Mouse (Mus musculus): ENCODE measurements around the gene Dram1. TPM values are rescaled to one million over a fixed set of nuclear protein-coding genes. Genes with fewer than 3 reads are reported as not detected.
A peak's percentile ranks its signal among the peaks of the same experiment; 100 is the strongest.

Gene Dram1
- polyA plus RNA-seq, 1 experiment from 2014 or later, result 0.62 TPM

- Histone ChIP-seq H3K27ac (replicated peaks; ENCODE audit: low read depth, low read length) (no peak overlapping the region), H3K4me3 (ENCODE audit: low read depth, low read length) (no peak overlapping the region), H3K27me3 (ENCODE audit: control insufficient read depth, insufficient read depth, low read length) (no peaks in the 10 kb centered on the region), H3K9me3 (replicated peaks; ENCODE audit: control insufficient read depth, low read length) (no peaks in the 10 kb centered on the region), H3K4me1 (ENCODE audit: control insufficient read depth, insufficient read depth, low read length) (no peaks in the 10 kb centered on the region), H3K9ac (replicated peaks; ENCODE audit: low read length) (no peak overlapping the region), H3K36me3 (replicated peaks; ENCODE audit: control insufficient read depth, insufficient read depth, low read depth, low read length) (no peaks in the 10 kb centered on the region), H3K4me2 (ENCODE audit: low read depth, low read length) (no peak overlapping the region)
- DNase-seq (ENCODE audit: low spot score) (no peak), ATAC-seq (replicated peaks; ENCODE audit: insufficient number of reproducible peaks, low FRiP score, low TSS enrichment, low read depth) (no peak)
- WGBS, result 88% methylated on average over 5 of the region's 5 CpGs
These were observed 64.0 kb downstream of the Dram1 start for GRCm38 (mm10) chr10:88314841-88315240.

DNA sequence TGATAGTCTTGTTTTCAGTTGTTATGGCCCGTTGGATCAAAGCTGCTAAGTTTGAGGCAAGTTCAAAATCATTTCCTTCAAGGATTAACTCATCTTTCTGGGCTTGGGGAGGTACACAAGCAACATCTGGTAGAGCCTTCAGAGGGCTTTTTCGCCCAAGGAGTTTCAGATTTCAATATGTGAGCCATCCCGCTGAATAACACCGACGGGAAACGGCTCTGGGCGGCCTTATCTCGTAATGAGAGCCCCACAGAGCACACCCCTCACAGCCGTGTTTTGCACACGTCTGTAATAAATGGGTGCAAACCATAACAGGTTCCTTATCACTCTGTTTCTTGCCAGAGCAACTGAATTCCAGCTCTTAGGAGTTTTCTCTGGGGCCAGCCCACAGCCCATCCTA is 69.0 kb downstream of the Dram1 start:
- 64% methylated on average over 10 of the region's 10 CpGs for WGBS
- H3K27me3 ChIP-seq (ENCODE audit: control insufficient read depth, insufficient read depth, low read length), result no peaks in the 10 kb centered on the region
- no peak overlapping the region for H3K27ac ChIP-seq (replicated peaks; ENCODE audit: low read depth, low read length)
- H3K4me1 ChIP-seq (ENCODE audit: control insufficient read depth, insufficient read depth, low read length), result no peaks in the 10 kb centered on the region
- no peak for ATAC-seq (replicated peaks; ENCODE audit: insufficient number of reproducible peaks, low FRiP score, low TSS enrichment, low read depth)
- no peaks in the 10 kb centered on the region for H3K36me3 ChIP-seq (replicated peaks; ENCODE audit: control insufficient read depth, insufficient read depth, low read depth, low read length)
- no peak overlapping the region for H3K4me2 ChIP-seq (ENCODE audit: low read depth, low read length)
- no peak for DNase-seq (ENCODE audit: low spot score)
- H3K9ac ChIP-seq (replicated peaks; ENCODE audit: low read length), result no peak overlapping the region
- no peaks in the 10 kb centered on the region for H3K9me3 ChIP-seq (replicated peaks; ENCODE audit: control insufficient read depth, low read length)
- H3K4me3 ChIP-seq (ENCODE audit: low read depth, low read length), result no peak overlapping the region

- ATAC-seq (replicated peaks; ENCODE audit: insufficient number of reproducible peaks, low FRiP score, low TSS enrichment, low read depth) (no peak), DNase-seq (ENCODE audit: low spot score) (no peak)
- Histone ChIP-seq H3K36me3 (replicated peaks; ENCODE audit: control insufficient read depth, insufficient read depth, low read depth, low read length) (no peaks in the 10 kb centered on the region), H3K4me1 (ENCODE audit: control insufficient read depth, insufficient read depth, low read length) (no peaks in the 10 kb centered on the region; the same call in 1 of the 2 replicates), H3K4me2 (ENCODE audit: low read depth, low read length) (no peak overlapping the region), H3K9me3 (replicated peaks; ENCODE audit: control insufficient read depth, low read length) (no peaks in the 10 kb centered on the region), H3K9ac (replicated peaks; ENCODE audit: low read length) (no peak overlapping the region), H3K4me3 (ENCODE audit: low read depth, low read length) (no peak overlapping the region), H3K27ac (replicated peaks; ENCODE audit: low read depth, low read length) (no peak overlapping the region), H3K27me3 (ENCODE audit: control insufficient read depth, insufficient read depth, low read length) (no peaks in the 10 kb centered on the region)
- WGBS, result 95% methylated on average over 3 of the region's 3 CpGs
These were observed 72.6 kb downstream of the Dram1 start for GRCm38 (mm10) chr10:88306235-88306634.

DNA sequence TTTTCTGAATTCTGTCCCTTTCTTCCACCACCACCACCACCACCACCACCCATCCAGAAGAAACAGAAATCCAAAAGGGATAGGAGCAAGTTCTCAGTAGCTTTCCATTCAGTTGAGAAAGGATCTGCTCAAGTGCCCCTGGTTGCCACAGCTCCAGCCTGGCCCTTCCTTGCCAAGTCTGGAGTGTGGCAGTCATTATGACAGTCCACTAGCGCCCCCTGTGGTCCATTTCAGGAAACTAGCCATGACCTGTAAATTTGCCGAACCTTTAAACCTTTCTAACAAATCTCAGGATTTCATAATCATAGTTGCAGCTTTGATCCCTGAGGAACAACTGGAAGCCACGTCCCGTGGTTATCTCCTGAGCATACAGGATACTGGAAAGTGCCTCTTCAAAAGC is 74.6 kb downstream of the Dram1 start:
- no peak overlapping the region for H3K9ac ChIP-seq (replicated peaks; ENCODE audit: low read length)
- no peaks in the 10 kb centered on the region for H3K27me3 ChIP-seq (ENCODE audit: control insufficient read depth, insufficient read depth, low read length)
- no peaks in the 10 kb centered on the region for H3K36me3 ChIP-seq (replicated peaks; ENCODE audit: control insufficient read depth, insufficient read depth, low read depth, low read length)
- H3K4me2 ChIP-seq (ENCODE audit: low read depth, low read length), result no peak overlapping the region
- no peaks in the 10 kb centered on the region; the same call in 1 of the 2 replicates for H3K4me1 ChIP-seq (ENCODE audit: control insufficient read depth, insufficient read depth, low read length)
- 8% methylated on average over 4 of the region's 4 CpGs for WGBS
- DNase-seq (ENCODE audit: low spot score) (peak; percentile 89), ATAC-seq (replicated peaks; ENCODE audit: insufficient number of reproducible peaks, low FRiP score, low TSS enrichment, low read depth) (peak; percentile 65)
- no peaks in the 10 kb centered on the region for H3K9me3 ChIP-seq (replicated peaks; ENCODE audit: control insufficient read depth, low read length)
- no peak overlapping the region for H3K27ac ChIP-seq (replicated peaks; ENCODE audit: low read depth, low read length)
- no peak overlapping the region for H3K4me3 ChIP-seq (ENCODE audit: low read depth, low read length)

- DNase-seq (ENCODE audit: low spot score), result no peak
- Histone ChIP-seq H3K4me2 (ENCODE audit: low read depth, low read length) (no peak overlapping the region), H3K36me3 (replicated peaks; ENCODE audit: control insufficient read depth, insufficient read depth, low read depth, low read length) (no peaks in the 10 kb centered on the region)
These were observed 75.8 kb downstream of the Dram1 start for GRCm38 (mm10) chr10:88303079-88303478.

GRCm38 (mm10) chr10:88301802-88302470 is 76.9 kb downstream of the Dram1 start:
- ATAC-seq (replicated peaks; ENCODE audit: insufficient number of reproducible peaks, low FRiP score, low TSS enrichment, low read depth), result no peak

More at GRCm38 (mm10) chr10:88303079-88303478, 75.8 kb downstream of the Dram1 start:
- no peaks in the 10 kb centered on the region for H3K9me3 ChIP-seq (replicated peaks; ENCODE audit: control insufficient read depth, low read length)
- H3K27ac ChIP-seq (replicated peaks; ENCODE audit: low read depth, low read length), result no peak overlapping the region
- no peaks in the 10 kb centered on the region; the same call in 1 of the 2 replicates for H3K4me1 ChIP-seq (ENCODE audit: control insufficient read depth, insufficient read depth, low read length)
- 83% methylated on average over 11 of the region's 11 CpGs for WGBS
- H3K4me3 ChIP-seq (ENCODE audit: low read depth, low read length), result no peak overlapping the region
- no peak overlapping the region for H3K9ac ChIP-seq (replicated peaks; ENCODE audit: low read length)
- H3K27me3 ChIP-seq (ENCODE audit: control insufficient read depth, insufficient read depth, low read length), result no peaks in the 10 kb centered on the region
- no peak for ATAC-seq (replicated peaks; ENCODE audit: insufficient number of reproducible peaks, low FRiP score, low TSS enrichment, low read depth)

GRCm38 (mm10) chr10:88296991-88297390 is 81.9 kb downstream of the Dram1 start:
- H3K4me2 ChIP-seq (ENCODE audit: low read depth, low read length), result no peak overlapping the region
- no peaks in the 10 kb centered on the region for H3K9me3 ChIP-seq (replicated peaks; ENCODE audit: control insufficient read depth, low read length)
- 46% methylated on average over 10 of the region's 10 CpGs for WGBS
- ATAC-seq (replicated peaks; ENCODE audit: insufficient number of reproducible peaks, low FRiP score, low TSS enrichment, low read depth) (no peak), DNase-seq (ENCODE audit: low spot score) (peak; percentile 66)
- H3K27ac ChIP-seq (replicated peaks; ENCODE audit: low read depth, low read length), result no peak overlapping the region
- H3K36me3 ChIP-seq (replicated peaks; ENCODE audit: control insufficient read depth, insufficient read depth, low read depth, low read length), result no peaks in the 10 kb centered on the region
- no peak overlapping the region for H3K9ac ChIP-seq (replicated peaks; ENCODE audit: low read length)
- no peak overlapping the region for H3K4me3 ChIP-seq (ENCODE audit: low read depth, low read length)
- H3K27me3 ChIP-seq (ENCODE audit: control insufficient read depth, insufficient read depth, low read length), result no peaks in the 10 kb centered on the region
- H3K4me1 ChIP-seq (ENCODE audit: control insufficient read depth, insufficient read depth, low read length), result no peaks in the 10 kb centered on the region

More at GRCm38 (mm10) chr10:88301802-88302470, 76.9 kb downstream of the Dram1 start:
- Histone ChIP-seq H3K9me3 (replicated peaks; ENCODE audit: control insufficient read depth, low read length) (no peaks in the 10 kb centered on the region), H3K9ac (replicated peaks; ENCODE audit: low read length) (no peak overlapping the region), H3K36me3 (replicated peaks; ENCODE audit: control insufficient read depth, insufficient read depth, low read depth, low read length) (no peaks in the 10 kb centered on the region), H3K27ac (replicated peaks; ENCODE audit: low read depth, low read length) (no peak overlapping the region), H3K4me2 (ENCODE audit: low read depth, low read length) (no peak overlapping the region), H3K4me3 (ENCODE audit: low read depth, low read length) (no peak overlapping the region), H3K27me3 (ENCODE audit: control insufficient read depth, insufficient read depth, low read length) (no peaks in the 10 kb centered on the region), H3K4me1 (ENCODE audit: control insufficient read depth, insufficient read depth, low read length) (no peaks in the 10 kb centered on the region; the same call in 1 of the 2 replicates)
- 75% methylated on average over 6 of the region's 6 CpGs for WGBS
- peak; percentile 48 for DNase-seq (ENCODE audit: low spot score)

DNA sequence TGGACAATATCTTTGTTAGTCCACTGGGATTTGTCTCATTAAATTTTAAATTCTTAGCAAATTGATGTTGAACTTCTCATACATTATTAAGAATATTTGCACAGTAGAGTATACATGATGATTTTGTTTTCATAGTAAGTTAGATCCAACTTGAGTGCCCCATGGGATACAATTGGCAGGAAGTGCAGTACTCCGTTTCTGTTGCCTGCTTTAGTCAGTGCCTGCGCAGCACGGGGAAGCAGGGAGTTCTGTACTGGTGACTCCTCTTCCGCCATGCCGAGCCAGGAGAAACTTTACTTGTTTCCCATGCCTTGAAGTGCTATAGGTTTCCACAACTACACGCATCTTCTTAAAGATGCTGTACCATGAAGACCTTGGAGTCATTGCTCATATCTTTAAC is 83.8 kb downstream of the Dram1 start:
- 80% methylated on average over 6 of the region's 6 CpGs for WGBS
- ATAC-seq (replicated peaks; ENCODE audit: insufficient number of reproducible peaks, low FRiP score, low TSS enrichment, low read depth), result no peak
- H3K27ac ChIP-seq (replicated peaks; ENCODE audit: low read depth, low read length), result no peak overlapping the region
- no peak overlapping the region for H3K9ac ChIP-seq (replicated peaks; ENCODE audit: low read length)
- no peaks in the 10 kb centered on the region for H3K27me3 ChIP-seq (ENCODE audit: control insufficient read depth, insufficient read depth, low read length)
- no peaks in the 10 kb centered on the region for H3K9me3 ChIP-seq (replicated peaks; ENCODE audit: control insufficient read depth, low read length)
- no peak overlapping the region for H3K4me2 ChIP-seq (ENCODE audit: low read depth, low read length)
- no peak for DNase-seq (ENCODE audit: low spot score)
- no peak overlapping the region for H3K4me3 ChIP-seq (ENCODE audit: low read depth, low read length)
- no peaks in the 10 kb centered on the region for H3K36me3 ChIP-seq (replicated peaks; ENCODE audit: control insufficient read depth, insufficient read depth, low read depth, low read length)
- no peaks in the 10 kb centered on the region for H3K4me1 ChIP-seq (ENCODE audit: control insufficient read depth, insufficient read depth, low read length)

Data from embryonic facial prominence, embryonic 11.5 days (tissue).